Mouse (Mus musculus) mesoderm, embryonic 11.5 days (tissue): ENCODE data around the gene F2r.

ENCODE experiments used
- DNase-seq: peaks from one replicate; pipeline ENCODE4 v3.0.0-alpha.2; 2012; ENCODE audit warnings: low read depth, low spot score

F2r gene

GRCm38 (mm10) chr13:95618309-95618712 is at the start of gene F2r:
TSS of gene F2r (minus strand) at chr13:95618487.
- DNase-seq, result peak; percentile 92

- DNase-seq, result no peak
Measured at GRCm38 (mm10) chr13:95667260-95667659, 49.0 kb upstream of the F2r start.

DNA sequence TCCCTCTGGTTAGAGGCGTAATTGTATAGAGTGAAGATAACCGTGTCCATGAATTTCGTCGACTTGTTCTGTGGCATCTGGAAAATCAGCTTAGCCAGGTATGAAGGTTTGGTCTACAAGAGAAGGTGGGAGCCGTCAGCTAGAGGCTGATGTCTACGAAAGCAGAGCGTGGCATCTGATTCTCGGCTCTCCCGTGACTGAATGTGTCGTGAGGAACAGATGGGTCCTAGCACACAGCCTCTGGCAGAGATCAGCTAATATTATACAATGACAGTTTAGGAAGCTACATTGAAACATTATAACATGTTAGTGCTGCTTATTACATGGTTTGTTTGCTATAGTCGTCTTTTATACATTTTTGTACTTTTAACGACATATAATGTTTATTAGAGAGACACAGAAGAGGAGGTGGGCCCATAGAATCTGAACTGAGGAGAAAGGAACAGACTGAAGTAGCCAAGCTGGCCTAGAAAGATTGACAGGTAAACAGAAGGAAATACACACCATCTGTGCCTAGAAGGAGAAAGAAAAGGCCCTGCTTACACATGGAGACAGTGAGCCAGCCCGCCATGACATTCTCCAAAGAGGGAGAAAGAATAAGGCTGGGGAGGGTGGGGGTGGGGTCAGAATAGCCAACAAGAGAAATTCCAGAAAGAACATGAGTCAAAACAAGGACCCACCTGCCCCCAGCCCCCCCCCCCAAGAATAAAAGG is 47.5 kb upstream of the F2r start:
- DNase-seq, result no peak

- no peak for DNase-seq
Measured at GRCm38 (mm10) chr13:95663834-95664233, 45.5 kb upstream of the F2r start.

- DNase-seq, result no peak
Measured at GRCm38 (mm10) chr13:95659432-95659831, 41.1 kb upstream of the F2r start.

GRCm38 (mm10) chr13:95657171-95657570 is 38.9 kb upstream of the F2r start:
- DNase-seq, result peak; percentile 30

DNA sequence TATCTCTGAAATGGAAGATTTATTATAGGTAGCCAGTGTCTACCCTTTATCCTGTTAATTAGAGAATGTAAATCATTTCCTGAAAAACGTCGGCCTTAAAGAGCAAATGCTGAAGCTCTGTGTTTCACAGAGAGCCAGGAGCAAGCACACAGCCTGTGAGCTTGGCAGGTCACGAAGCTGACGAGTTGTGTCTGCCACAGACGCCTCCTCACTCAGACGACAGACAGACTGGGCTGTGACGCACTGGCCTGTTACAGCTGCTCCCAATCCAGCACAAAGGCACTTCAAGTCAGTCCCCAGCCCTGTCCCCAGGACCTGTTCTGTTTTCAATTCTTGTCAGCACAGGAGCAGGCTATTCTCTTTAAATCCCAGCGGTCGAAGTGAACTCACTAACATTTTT is 37.0 kb upstream of the F2r start:
- DNase-seq, result peak; percentile 55

DNA sequence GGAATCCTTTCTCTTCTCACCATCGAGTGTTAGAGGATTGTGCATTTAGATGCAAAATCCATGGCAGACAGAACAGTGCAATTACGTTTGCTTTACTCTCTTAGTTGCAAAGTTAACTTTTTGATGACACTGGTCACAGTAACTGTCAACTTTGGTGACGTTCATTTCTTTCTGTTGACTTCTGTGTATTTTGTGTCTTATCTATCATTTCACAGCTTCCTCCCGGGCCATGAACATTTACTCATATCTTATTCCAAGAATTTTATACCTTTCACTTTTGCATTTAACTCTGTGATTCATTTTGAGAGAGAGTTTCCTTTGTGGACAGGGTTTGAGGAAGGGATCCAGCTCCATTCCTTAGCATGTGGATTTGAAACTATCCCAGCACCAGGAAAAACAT is 35.4 kb upstream of the F2r start:
- no peak for DNase-seq

- DNase-seq, result no peak
Measured at GRCm38 (mm10) chr13:95651870-95652668, 33.8 kb upstream of the F2r start.

DNA sequence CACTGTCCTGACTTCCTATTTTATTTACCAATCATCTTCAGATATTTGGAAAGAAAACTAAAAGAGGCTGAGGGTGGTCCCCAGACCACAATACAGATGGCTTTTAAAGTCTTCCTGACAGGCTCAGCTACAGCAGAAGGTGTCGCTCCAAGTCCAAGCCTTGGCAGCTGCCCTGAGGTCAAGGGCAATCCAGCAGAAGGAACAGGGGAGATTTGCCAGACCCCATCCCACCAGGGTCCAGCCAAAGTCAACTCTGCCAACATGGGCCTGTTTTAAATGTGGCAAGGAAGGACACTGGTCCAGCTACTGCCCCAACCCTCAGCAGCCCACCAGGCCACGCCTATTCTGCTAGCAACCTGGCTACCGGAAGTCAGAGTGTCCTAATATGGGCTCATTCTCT is 31.7 kb upstream of the F2r start:
- no peak for DNase-seq

DNA sequence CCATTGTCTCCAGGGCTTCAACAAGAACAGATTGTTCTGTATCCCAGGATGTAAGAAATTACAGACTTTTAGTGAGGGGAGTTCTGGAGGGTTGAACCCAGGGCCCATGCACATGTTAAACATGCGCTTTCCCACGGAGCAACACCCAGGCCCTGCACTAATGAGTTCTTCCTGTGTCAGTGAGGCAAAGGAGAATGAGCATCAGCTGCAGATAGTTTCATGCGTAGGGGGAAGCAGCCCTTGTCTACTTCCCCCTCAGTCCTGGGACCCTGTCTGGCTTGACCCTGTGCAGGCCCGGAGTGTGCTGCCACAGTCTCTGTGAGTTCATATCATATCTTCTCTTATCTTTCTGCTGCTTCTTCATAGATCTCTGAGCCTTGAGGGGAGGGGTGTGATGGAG is 29.0 kb upstream of the F2r start:
- DNase-seq, result no peak

DNA sequence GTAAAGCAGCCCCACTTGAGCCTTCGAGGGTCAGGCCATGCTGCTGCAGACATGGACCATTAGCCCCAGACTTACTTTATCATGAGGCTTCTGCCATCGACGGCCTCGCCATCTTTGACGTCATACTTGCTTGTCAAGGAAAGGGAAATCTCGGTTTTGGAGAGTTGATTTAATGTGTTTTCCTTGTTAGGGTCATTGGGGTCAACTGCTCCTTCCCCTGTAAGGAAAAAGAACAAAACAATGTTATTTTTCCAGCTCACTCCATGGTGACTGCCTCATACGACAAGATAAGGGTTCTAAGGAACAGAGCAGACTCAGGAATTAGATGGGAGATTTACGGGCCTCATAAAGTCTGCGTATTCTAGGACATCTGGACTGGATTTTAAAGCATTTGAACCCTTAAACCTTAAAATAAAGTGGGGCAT is 28.4 kb upstream of the F2r start:
- peak; percentile 74 for DNase-seq

DNA sequence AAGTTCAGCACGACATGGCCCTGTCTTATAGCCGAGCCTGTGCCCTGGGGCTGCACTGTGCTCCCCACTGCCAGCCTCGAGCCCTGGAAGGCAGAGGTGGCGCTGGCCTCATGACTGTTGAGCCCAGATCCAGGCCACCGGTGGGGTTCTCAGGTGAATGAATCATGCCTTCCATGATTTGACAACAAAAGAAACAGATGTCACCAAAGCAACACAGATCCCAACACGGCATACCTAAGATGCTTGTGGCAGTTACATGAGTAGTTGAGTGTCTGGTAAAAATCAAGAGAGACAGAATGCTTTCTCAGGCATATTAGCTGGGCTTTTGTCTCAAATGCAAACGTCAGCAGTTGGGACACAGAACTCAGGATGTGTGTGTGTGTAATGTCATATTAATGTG is 25.5 kb upstream of the F2r start:
- DNase-seq, result no peak

DNA sequence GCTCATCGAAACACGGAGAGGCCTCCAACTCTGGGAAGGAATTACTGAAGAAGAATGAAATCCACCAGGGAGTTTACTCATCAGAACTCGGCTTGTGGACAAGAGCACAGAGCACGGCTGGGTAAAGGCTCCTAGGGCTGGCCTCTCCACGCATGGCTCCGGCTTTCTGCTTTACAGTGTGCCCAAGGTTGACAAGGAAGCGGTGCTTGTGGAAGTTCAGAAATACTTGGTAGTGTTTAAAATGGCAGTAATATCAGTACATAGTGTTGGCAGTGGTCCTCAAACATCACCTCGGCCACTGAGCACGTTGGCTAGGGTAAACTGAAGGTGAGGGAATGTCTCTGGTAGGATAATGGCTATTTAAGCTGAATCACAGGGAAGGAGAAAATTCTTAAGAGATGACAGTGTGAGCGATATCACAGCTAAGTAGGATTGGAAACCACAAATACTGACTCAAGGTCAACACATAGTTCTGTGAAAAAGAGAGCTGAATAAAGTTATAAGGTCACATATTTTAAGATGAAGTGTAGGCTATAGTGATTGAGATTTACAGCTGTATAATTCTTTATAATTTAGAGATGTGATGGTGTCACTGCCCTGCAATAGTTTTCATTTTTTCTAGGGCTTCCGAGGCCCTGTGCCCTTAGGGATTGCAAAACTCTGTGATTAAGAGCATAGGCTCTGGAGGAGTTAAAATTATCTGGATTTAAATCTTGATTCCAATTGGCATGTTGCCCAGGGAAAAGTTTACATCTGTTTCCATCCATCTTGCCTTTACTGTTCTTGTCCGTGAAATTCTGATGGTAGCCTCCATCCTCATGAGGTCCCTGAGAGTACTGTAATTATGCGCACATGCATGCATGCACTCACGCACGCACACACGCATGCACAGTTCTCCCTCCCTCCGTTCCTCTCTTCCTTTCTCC is 23.0 kb upstream of the F2r start:
- DNase-seq, result no peak

DNA sequence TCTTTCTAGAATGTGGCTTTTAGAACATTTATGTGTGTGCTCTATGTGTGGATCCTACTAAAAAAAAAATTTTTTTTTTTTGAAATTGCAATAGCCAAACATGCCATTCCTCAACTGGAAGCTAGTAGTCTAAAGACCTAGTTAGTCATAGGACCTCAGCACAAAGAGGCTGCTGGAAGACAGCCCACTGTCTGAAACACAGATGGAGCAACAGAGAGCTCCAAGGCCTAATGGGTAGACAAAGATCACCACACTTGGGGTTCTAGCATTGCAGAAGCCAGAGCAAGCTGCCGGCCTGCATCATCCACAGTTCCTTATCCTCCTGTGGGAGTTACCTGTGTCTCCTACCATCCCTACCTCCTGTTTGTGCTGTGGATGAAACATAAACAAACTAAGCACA is 22.1 kb upstream of the F2r start:
- no peak for DNase-seq

GRCm38 (mm10) chr13:95639336-95640116 is 21.2 kb upstream of the F2r start:
- peak; percentile 52 for DNase-seq

- DNase-seq, result peak; percentile 52
Measured at GRCm38 (mm10) chr13:95638894-95639293, 20.6 kb upstream of the F2r start.

DNA sequence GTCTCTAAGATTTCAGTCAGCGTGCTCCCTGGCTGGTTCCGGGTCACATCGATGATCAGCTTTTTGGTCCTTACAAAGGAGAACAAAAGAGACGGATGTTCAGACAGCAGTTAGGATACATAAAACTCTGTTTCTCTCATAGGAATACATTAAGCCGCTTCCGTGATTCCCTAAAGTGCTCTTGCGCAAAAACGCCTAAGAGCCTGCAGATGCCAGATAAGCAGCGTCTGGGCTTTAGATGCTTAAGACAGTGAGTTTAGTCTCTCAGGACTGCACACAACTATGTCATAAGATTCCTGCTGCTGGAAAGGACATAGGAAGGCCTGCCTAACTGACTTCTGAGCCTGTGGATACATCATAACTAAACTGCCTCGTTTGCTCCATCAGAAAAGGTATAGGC is 19.4 kb upstream of the F2r start:
- no peak for DNase-seq

DNA sequence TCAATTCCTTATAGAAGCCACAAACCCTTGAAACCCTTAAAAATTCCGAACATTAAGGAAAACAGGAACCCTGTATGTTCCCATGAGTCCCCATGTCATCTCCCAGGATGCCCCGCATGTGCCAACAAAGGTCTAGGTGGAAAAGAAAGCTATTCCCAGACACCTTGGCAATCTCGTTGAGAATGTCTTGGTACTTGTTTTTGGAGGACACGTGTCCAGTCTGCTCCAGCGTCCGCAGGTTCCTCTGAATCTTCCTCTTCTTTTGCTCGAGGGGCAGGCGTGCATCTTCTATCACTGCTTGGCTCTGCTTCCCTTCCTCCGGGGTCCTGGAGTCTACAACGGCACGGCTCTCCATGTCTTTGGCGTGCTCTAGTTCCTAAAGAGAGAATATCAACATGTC is 17.0 kb upstream of the F2r start:
- DNase-seq, result no peak

GRCm38 (mm10) chr13:95634451-95634850 is 16.2 kb upstream of the F2r start:
- no peak for DNase-seq

GRCm38 (mm10) chr13:95633384-95633783 is 15.1 kb upstream of the F2r start:
- no peak for DNase-seq
